Mouse (Mus musculus) NIH3T3 (cell line): ENCODE data around the gene Tbx10.
"Not testable (repeated sequence)": the region's sequence is repeated elsewhere in the genome, so short reads cannot be mapped to it uniquely, and the experiment has no call there.

Experiments
- DNase-seq: peaks from one replicate; pipeline ENCODE4 v3.0.0-alpha.2; 2012; ENCODE audit warnings: low read depth

Gene Tbx10

GRCm38 (mm10) chr19:3992416-3992815 lies at the start of gene Tbx10:
TSS of gene Tbx10 (plus strand) at chr19:3992752.
- DNase-seq = no peak

DNA sequence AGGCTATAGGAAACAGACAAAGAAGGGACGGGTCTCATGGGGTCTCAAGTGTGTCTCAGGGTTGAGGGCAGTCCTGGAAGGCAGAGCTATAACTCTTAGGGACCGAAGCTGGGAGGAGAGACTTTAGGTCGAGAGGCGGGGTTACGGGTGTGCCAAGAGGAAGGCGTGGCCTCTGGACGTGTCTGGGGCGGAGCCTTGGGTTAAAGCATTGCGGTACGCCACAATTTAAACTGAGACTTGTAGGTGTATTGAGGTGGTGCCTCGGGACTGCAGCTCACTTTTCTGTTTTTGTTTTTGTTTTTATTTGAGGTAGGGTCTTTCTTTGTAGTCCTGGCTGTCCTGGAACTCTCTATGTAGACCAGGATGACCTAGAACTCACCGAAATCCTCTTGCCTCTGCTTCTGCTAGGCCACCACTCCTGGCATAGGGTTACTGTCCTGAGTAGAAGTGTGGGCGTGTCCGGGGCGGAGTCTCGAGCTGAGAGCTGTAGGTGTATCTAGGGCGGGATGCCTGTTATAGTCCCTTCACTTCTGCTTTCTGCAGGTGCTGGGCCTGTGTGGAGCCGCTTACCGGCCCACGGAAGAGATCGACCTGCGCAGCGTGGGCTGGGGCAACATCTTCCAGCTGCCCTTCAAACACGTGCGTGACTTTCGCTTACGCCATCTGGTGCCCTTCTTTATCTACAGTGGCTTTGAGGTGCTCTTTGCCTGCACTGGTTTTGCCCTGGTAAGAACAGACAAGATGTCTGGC lies 49.4 kb upstream of the Tbx10 start:
- no peak for DNase-seq

- DNase-seq = peak; percentile 36
Measured at GRCm38 (mm10) chr19:3945872-3946564, 46.5 kb upstream of the Tbx10 start.

DNA sequence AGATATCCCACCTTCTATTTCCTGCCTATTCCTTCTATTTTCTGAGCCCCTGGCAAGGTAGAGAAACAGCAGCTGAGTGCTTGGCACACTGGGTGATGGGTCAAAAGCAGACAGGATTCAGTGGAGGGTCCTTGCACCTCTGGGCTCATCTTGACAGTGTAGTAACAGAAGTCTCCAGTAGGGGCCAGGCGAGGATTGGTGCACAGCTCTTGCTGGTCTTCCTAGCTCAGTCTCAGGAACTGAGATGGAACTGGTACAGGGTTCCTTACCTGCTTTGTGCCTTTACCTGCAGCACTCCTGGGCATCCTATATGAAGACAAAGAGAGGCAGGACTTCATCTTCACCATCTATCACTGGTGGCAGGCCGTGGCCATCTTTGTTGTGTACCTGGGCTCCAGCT lies 45.8 kb upstream of the Tbx10 start:
- DNase-seq = peak; percentile 83

DNA sequence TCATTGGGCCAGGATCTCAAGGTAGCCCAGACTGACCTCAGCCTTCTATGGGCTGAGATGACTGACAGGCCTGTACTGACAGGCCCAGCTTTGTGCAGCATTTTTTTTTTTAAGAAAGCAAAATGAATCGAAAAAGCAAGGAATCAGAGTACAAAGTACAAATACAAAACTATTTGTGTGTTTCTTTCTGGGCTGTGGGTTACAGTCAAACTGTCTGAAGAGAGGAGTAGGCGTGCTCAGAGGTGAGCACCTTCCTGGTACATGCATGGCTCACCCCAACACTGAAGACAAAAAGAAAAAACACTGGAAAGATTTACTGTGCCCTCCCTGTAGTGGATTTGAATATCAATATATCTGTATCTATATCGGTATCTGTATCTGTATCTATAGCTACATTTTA lies 44.7 kb upstream of the Tbx10 start:
- no peak for DNase-seq

- no peak for DNase-seq
Measured at GRCm38 (mm10) chr19:3948546-3948945, 44.0 kb upstream of the Tbx10 start.

DNA sequence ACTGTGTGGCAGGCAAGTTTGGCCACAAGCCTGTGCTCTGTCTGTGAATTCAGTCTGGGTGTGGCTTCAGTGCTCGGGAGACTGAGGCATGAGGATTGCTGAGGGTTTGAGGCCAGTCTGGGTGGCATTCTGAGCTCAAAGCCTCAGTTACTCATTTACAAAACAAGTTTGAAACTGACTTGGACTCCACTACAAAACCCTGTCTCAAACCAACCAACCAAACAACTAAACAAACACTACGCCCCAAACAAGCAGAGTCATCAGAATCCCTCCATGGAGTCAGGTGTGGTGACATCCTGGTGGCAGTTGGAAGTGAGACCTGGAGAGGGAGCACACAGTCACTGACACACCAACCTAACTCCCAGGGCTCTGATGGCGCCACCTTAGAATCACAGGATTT lies 42.2 kb upstream of the Tbx10 start:
- no peak for DNase-seq

DNA sequence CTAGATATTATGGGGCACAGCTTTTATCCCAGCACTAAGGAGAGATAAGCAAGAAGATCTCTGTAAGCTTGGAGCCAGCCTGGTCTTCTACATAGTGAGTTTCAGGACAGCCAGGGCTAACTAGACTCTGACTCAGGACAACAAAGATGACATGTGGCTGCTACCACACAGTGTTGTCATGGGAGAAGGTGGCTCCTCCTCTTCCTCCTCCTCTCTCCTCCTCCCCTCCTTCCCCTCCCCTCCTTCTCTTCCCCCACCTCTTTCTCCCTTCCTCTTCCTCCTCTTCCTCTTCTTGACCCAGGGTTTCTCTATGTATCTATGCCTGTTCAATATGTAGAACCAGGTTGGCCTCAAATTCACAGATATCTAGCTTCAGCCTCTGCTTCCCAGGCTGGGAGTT lies 41.1 kb upstream of the Tbx10 start:
- no peak for DNase-seq

GRCm38 (mm10) chr19:3952099-3952498 lies 40.5 kb upstream of the Tbx10 start:
- no peak for DNase-seq

- DNase-seq = no peak
Measured at GRCm38 (mm10) chr19:3955033-3955432, 37.5 kb upstream of the Tbx10 start.

DNA sequence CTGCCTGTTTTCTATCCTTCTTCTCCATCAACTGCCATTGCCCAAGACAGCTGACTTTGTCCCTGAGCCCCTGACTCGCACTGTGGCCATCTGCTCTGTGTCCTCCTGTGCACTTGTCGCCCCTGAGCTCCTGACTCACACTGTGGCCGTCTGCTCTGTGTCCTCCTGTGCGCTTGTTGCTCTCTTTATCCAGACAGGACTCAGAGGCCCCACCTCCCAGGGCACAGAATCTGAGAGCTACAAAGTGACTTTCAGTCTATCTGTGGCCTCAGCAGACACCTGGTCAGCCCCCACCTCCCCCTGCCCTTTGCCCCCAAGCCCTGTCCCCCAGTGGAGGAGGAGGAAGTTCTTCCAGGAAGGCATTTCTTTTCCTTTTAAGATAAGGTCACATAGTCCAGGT lies 36.7 kb upstream of the Tbx10 start:
- no peak for DNase-seq

DNA sequence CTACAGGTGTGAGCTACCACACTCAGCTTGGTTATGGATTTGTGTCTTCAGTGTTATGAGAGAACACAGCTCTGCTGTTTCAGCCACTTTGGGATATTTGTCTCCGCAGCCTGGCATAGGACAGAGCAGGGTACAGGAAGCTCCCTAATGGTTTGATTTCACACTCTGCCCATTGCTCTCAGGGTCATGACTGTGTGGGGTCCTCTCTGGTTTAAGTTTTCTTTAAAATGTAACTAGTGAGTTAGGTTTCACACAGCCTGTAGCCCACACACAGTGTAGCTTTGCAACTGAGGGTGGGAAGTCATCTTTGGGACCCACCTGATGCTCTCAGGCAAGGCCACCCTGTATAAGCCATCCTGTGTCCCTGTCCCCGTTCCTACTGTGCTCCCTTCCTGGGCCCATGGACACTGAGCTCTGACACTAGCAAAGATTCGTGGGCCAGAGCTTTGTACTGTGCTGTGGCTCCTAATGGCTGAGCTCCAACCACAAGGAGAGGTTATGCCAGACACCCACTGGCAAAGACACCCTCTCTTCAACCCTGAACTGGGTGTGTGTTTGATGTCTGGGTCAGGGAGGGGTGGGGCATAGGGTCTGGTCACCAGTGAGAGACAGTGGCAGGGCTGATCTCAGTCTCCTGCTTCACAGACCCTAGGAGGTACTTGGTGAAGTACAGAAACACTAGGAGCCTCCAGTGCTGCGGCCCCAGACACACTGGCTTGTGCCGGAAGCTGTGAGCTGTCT lies 35.1 kb upstream of the Tbx10 start:
- DNase-seq = not testable (repeated sequence)

- no peak for DNase-seq
Measured at GRCm38 (mm10) chr19:3958470-3958869, 34.1 kb upstream of the Tbx10 start, which contains the start of gene Aldh3b3. TSS of gene Aldh3b3 (plus strand) at chr19:3958645.

- no peak for DNase-seq
Measured at GRCm38 (mm10) chr19:3959030-3959429, 33.5 kb upstream of the Tbx10 start.

GRCm38 (mm10) chr19:3960211-3960610 lies 32.3 kb upstream of the Tbx10 start:
- DNase-seq = no peak

DNA sequence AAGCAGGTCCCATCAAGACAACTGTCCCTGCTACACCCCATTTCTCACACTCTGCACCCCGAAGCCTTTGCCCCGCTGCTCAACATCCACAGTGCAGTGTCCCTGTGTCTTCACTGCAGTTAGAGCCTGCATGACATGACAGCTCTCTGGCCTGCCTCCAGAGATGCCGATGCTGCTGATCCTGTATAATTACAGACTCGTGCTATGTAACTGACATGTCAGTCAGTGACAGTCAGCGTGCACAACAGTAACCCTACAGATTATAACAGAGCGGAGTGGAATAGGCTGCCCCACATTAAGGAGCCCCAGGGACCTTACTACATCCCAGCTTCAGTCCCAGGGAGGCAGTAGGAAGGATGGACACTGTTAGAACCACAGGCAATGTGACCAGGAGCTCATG lies 30.7 kb upstream of the Tbx10 start:
- DNase-seq = not testable (repeated sequence)

DNA sequence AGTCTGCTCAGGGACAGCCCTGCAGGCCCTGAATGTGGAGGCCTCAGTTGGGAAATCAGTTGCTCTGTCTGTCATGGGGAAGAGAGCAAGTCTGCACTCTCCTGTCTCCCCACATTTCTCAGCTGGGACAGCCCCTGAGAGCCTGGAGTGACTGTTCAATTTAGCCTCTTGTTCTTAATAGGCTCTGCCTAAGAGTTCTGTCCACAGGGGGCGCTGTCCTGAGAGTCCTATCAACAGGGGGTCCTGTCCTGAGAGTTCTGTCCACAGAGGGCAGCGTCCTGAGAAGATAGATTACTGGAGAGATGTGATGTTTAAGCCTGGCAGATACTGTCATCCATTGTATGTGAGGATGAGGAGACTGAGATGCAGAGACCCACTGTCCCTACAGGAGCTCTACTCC lies 30.1 kb upstream of the Tbx10 start:
- peak; percentile 60 for DNase-seq

DNA sequence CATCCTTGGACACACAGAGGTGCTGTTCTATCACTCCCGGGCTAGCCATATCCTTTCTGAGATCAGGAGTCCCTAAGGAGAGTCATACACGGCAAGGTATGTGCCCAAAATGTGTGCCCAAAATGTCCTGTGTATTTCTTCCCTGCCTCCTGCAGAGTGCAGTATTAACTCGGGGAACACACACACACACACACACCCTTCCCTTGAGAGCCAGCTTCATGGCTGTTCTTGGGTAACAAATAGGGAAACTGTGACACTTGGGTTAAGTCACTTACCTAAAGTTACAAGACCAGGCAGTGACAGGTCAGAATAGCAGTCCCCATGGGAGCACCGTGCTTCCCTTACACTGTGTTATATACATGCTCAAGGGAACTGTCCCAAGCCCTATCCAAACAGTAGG lies 28.5 kb upstream of the Tbx10 start:
- DNase-seq = no peak

DNA sequence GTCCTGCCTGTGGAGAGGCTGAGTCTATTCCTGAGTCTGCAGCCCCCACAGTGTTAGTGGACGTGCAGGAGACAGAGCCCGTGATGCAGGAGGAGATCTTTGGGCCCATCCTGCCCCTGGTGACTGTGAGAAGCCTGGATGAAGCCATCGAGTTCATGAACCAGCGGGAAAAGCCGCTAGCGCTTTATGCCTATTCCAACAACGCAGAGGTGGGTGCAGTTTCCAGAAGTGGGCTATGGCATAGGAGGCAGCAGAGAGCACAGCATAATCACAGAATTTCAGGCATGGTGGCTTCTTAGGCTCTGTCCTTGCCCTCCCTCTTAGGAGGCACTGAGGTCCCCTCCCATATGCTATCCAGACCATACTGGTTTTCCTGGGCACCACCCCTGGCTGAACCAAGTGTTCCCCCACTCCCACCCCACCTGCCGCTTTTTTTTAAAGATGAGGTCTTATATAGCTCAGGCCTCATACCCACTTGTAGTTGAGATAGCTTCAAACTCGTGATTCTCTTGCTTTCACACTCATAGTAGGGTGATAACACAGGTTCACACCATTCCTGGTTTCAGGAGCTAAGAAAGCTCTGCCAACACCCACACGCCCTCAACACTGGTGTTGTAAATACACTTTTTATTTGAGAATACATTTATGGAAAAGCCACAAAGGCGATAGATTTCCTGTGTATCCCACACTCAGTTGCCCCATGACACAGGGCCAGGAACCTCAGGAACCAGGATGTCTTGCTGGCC lies 26.0 kb upstream of the Tbx10 start:
- DNase-seq = no peak

- DNase-seq = no peak
Measured at GRCm38 (mm10) chr19:3967258-3967657, 25.3 kb upstream of the Tbx10 start.

DNA sequence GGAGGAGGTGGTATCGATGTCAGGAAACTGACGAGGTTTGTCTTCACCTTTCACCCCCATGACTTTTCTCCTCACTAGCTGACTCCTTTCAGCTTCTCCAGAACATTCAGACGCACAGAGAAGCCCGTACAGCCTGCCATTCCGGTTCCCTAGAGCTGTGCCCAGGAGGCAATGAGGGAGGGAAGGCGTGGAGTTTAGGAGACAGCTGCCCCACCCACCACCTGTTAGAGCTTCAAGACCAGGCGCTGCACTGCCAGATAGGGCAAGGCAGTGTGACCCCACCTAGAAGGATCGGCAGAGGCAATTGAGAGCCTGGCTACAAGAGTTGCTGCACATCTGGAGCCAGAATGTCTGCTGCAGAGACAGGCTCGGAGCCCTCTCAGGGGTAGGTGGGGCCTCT lies 20.3 kb upstream of the Tbx10 start, which contains the start of gene Aldh3b2:
Gene Aldh3b2, plus strand, starts transcription at position 100 of the 400 bp plus-strand sequence.
- DNase-seq = no peak

- not testable (repeated sequence) for DNase-seq
Measured at GRCm38 (mm10) chr19:3974608-3975007, 17.9 kb upstream of the Tbx10 start.
